Mouse (Mus musculus) liver, postnatal 0 days (tissue): ENCODE data around the gene Stat1. TPM values are rescaled to one million over a fixed set of nuclear protein-coding genes. Genes with fewer than 3 reads are reported as not detected.
A peak's percentile ranks its signal among the peaks of the same experiment; 100 is the strongest.

Source experiments
- ATAC-seq: fragments of 200-750 bp; cut with Nextera tagmentation; 2 replicates; pipeline ENCODE4 v1.8.0; 2017; ENCODE audit warnings: mild to moderate bottlenecking, moderate library complexity
- DNase-seq: peaks from one replicate; pipeline ENCODE4 v3.0.0-alpha.2; 2016
- H3K27ac ChIP-seq: fragments of 300-500 bp; sonication (generic); 2 replicates; pipeline ENCODE4 v1.5.1; 2014; ENCODE audit warnings: antibody characterized with exemption, moderate library complexity, mild to moderate bottlenecking, low read depth
- H3K27me3 ChIP-seq: fragments of 300-500 bp; sonication (generic); 2 replicates; pipeline ENCODE4 v1.6.1; 2014; ENCODE audit warnings: low read length, control low read depth, mixed read lengths; ENCODE audit not compliant: insufficient read depth
- H3K36me3 ChIP-seq: fragments of 300-500 bp; sonication (generic); replicated peaks from 2 replicates; pipeline ENCODE4 v1.6.1; 2014; ENCODE audit warnings: mild to moderate bottlenecking, control low read depth, low read length, moderate library complexity, mixed read lengths; ENCODE audit not compliant: insufficient read depth
- H3K4me1 ChIP-seq: fragments of 300-500 bp; sonication (generic); 2 replicates; pipeline ENCODE4 v1.6.1; 2014; ENCODE audit warnings: antibody characterized with exemption, mild to moderate bottlenecking, control low read depth; ENCODE audit not compliant: insufficient read depth
- H3K4me2 ChIP-seq: fragments of 300-500 bp; sonication (generic); 2 replicates; pipeline ENCODE4 v1.6.1; 2014; ENCODE audit warnings: low read depth, mild to moderate bottlenecking, low read length, moderate library complexity, mixed read lengths
- H3K4me3 ChIP-seq: fragments of 300-500 bp; sonication (generic); 2 replicates; pipeline ENCODE4 v1.5.1; 2014; ENCODE audit warnings: low read depth, low read length
- H3K9ac ChIP-seq: fragments of 300-500 bp; sonication (generic); replicated peaks from 2 replicates; pipeline ENCODE4 v1.6.1; 2014; ENCODE audit warnings: mild to moderate bottlenecking, moderate library complexity
- H3K9me3 ChIP-seq: fragments of 300-500 bp; sonication (generic); 2 replicates; pipeline ENCODE4 v1.6.1; 2016; ENCODE audit warnings: mild to moderate bottlenecking, control low read depth, low read length, mixed read lengths
- CTCF ChIP-seq: sonication (generic); IDR thresholded peaks from 2 replicates; pipeline ENCODE4 v1.5.1; 2016; ENCODE audit warnings: antibody characterized with exemption, low read depth
- EP300 ChIP-seq: IDR thresholded peaks from 2 replicates; pipeline ENCODE4 v1.6.1; 2016; ENCODE audit warnings: antibody characterized with exemption, low read depth, mild to moderate bottlenecking
- WGBS: fragments of 180-500 bp; shearing (Covaris S2); extraction: QIAGEN DNeasy Blood & Tissue Kit; methylation state at CpG from one replicate; pipeline ENCODE4 v1.1.7; 2014; ENCODE audit not compliant: insufficient replicate concordance; 5-methylcytosine and 5-hydroxymethylcytosine counted together
- polyA plus RNA-seq: library from polyadenylated mRNA; unstranded; fragments of >200 nt; fragmentation: Nextera tagmentation; extraction: Ambion mirVana; gene quantifications from 2 replicates; pipeline ENCODE4 v1.2.1, GENCODE M21; 2015

The Stat1 gene
- polyA plus RNA-seq, 1 experiment from 2014 or later: 33.7 TPM

- 35% methylated on average over 8 of the region's 8 CpGs for WGBS
Observed at GRCm38 (mm10) chr1:52171271-52171670, 52.0 kb downstream of the Stat1 start.

GRCm38 (mm10) chr1:52175321-52175720 lies 56.1 kb downstream of the Stat1 start:
- H3K27ac ChIP-seq: no peak overlapping the region
- ATAC-seq (no peak), DNase-seq (no peak)
- TF ChIP-seq CTCF (no peak), EP300 (no peak)
- no peaks in the 10 kb centered on the region for H3K4me1 ChIP-seq
- no peak overlapping the region for H3K4me3 ChIP-seq
- no peaks in the 10 kb centered on the region for H3K36me3 ChIP-seq
- H3K9ac ChIP-seq: no peak overlapping the region
- H3K4me2 ChIP-seq: no peak overlapping the region
- H3K9me3 ChIP-seq: no peaks in the 10 kb centered on the region
- 66% methylated on average over 5 of the region's 5 CpGs for WGBS
- no peaks in the 10 kb centered on the region for H3K27me3 ChIP-seq

More at GRCm38 (mm10) chr1:52171271-52171670, 52.0 kb downstream of the Stat1 start:
- no peaks in the 10 kb centered on the region for H3K27me3 ChIP-seq
- H3K4me1 ChIP-seq: no peaks in the 10 kb centered on the region
- H3K36me3 ChIP-seq: peaks cover under 1% of the 10 kb centered on the region; the same call in 1 of the 2 replicates
- H3K4me3 ChIP-seq: no peak overlapping the region
- no peak overlapping the region for H3K27ac ChIP-seq
- ATAC-seq (0 out of 2 replicates have a peak, but pooled peaks have one; percentile 30), DNase-seq (no peak)
- no peak for TF ChIP-seq CTCF
- H3K4me2 ChIP-seq: no peak overlapping the region
- H3K9me3 ChIP-seq: no peaks in the 10 kb centered on the region
- H3K9ac ChIP-seq: no peak overlapping the region

GRCm38 (mm10) chr1:52175983-52176382 lies 56.7 kb downstream of the Stat1 start:
- no peak for ATAC-seq

GRCm38 (mm10) chr1:52176999-52177398 lies 57.8 kb downstream of the Stat1 start:
- H3K27ac ChIP-seq: no peak overlapping the region
- WGBS: 54% methylated on average over 2 of the region's 2 CpGs
- no peak overlapping the region for H3K4me2 ChIP-seq
- ATAC-seq: no peak
- TF ChIP-seq CTCF (no peak), EP300 (no peak)
- DNase-seq: no peak
- H3K9ac ChIP-seq: no peak overlapping the region
- no peaks in the 10 kb centered on the region for H3K27me3 ChIP-seq
- no peaks in the 10 kb centered on the region for H3K36me3 ChIP-seq
- H3K4me3 ChIP-seq: no peak overlapping the region
- H3K9me3 ChIP-seq: no peaks in the 10 kb centered on the region
- H3K4me1 ChIP-seq: no peaks in the 10 kb centered on the region

More at GRCm38 (mm10) chr1:52175983-52176382, 56.7 kb downstream of the Stat1 start:
- DNase-seq: no peak
- WGBS: 74% methylated on average over 3 of the region's 3 CpGs
- Histone ChIP-seq H3K4me2 (no peak overlapping the region), H3K9ac (no peak overlapping the region), H3K9me3 (no peaks in the 10 kb centered on the region), H3K36me3 (no peaks in the 10 kb centered on the region), H3K4me1 (no peaks in the 10 kb centered on the region), H3K27me3 (no peaks in the 10 kb centered on the region), H3K4me3 (no peak overlapping the region), H3K27ac (no peak overlapping the region)
- TF ChIP-seq CTCF: no peak
- TF ChIP-seq EP300: no peak

- no peaks in the 10 kb centered on the region for H3K4me1 ChIP-seq
- no peak overlapping the region for H3K9ac ChIP-seq
- DNase-seq (no peak), ATAC-seq (no peak)
- H3K9me3 ChIP-seq: no peaks in the 10 kb centered on the region
- H3K27me3 ChIP-seq: no peaks in the 10 kb centered on the region
- no peak overlapping the region for H3K4me2 ChIP-seq
- TF ChIP-seq CTCF (no peak), EP300 (no peak)
- H3K36me3 ChIP-seq: no peaks in the 10 kb centered on the region
- no peak overlapping the region for H3K27ac ChIP-seq
- no peak overlapping the region for H3K4me3 ChIP-seq
- 83% methylated on average over 9 of the region's 9 CpGs for WGBS
Observed at GRCm38 (mm10) chr1:52179939-52180568, 60.8 kb downstream of the Stat1 start.

- DNase-seq: no peak
- no peak overlapping the region for H3K4me3 ChIP-seq
- H3K9me3 ChIP-seq: no peaks in the 10 kb centered on the region
- no peaks in the 10 kb centered on the region for H3K4me1 ChIP-seq
- no peak overlapping the region for H3K4me2 ChIP-seq
- H3K9ac ChIP-seq: no peak overlapping the region
- no peak overlapping the region for H3K27ac ChIP-seq
- TF ChIP-seq CTCF (no peak), EP300 (no peak)
- H3K36me3 ChIP-seq: no peaks in the 10 kb centered on the region
- H3K27me3 ChIP-seq: no peaks in the 10 kb centered on the region
- no peak for ATAC-seq
Observed at GRCm38 (mm10) chr1:52181994-52182393, 62.8 kb downstream of the Stat1 start.

- no peak overlapping the region for H3K4me2 ChIP-seq
- ATAC-seq: no peak
- DNase-seq: no peak
- TF ChIP-seq EP300: no peak
- no peak for TF ChIP-seq CTCF
- WGBS: 86% methylated on average over 2 of the region's 2 CpGs
- H3K27ac ChIP-seq: no peak overlapping the region
- H3K27me3 ChIP-seq: no peaks in the 10 kb centered on the region
- H3K9ac ChIP-seq: no peak overlapping the region
- no peaks in the 10 kb centered on the region for H3K9me3 ChIP-seq
- H3K36me3 ChIP-seq: peaks cover 4% of the 10 kb centered on the region; the same call in 1 of the 2 replicates
- H3K4me1 ChIP-seq: no peaks in the 10 kb centered on the region
- no peak overlapping the region for H3K4me3 ChIP-seq
Observed at GRCm38 (mm10) chr1:52182992-52183391, 63.8 kb downstream of the Stat1 start.

Other genes with a start within 250 kb of the Stat1 start
- 10.7 and 12.6 TPM in 2 replicates for gene Myo1b, start 203.4 kb upstream of the Stat1 start, polyA plus RNA-seq
- gene Stat4, start 132.3 kb upstream of the Stat1 start, polyA plus RNA-seq: 1.1 and 1.4 TPM in 2 replicates
- gene Gls, start 113.8 kb downstream of the Stat1 start, polyA plus RNA-seq: 3.9 and 4.7 TPM in 2 replicates